ENCODE assay signal across 8 mouse cellular contexts in genomic region chr3:157924692-157925328, GRCm38 (mm10). TPM values are rescaled to one million over a fixed set of nuclear protein-coding genes. Genes with fewer than 3 reads are reported as not detected.
DNase-seq lines count a peak whose midpoint lies in the region; ATAC-seq and TF ChIP-seq lines count a peak whose summit lies in the region.

Cth (minus strand) TSS chr3:157925077.

- no peaks in the 10 kb centered on the region for H3K27me3 ChIP-seq in forebrain, postnatal 0 days (ENCODE audit: insufficient read depth, low read length)

- peak within 1 kb of the TSS; percentile 50 for H3K4me3 ChIP-seq in forebrain, postnatal 0 days (ENCODE audit: low read depth, low read length)

- H3K27ac ChIP-seq in forebrain, postnatal 0 days (ENCODE audit: low read depth, low read length): no peak within 1 kb of the TSS

- peak; percentile 99 for ATAC-seq in forebrain, postnatal 0 days
- peak; percentile 78; the same call in 1 of the 2 replicates for ATAC-seq in neutrophil, adult 5-6 weeks (ENCODE audit: extremely low read depth, insufficient number of reproducible peaks, low FRiP score, poor library complexity, severe bottlenecking)

- H3K9me3 ChIP-seq in forebrain, postnatal 0 days (ENCODE audit: low read length): no peaks in the 10 kb centered on the region

- TF ChIP-seq CTCF in forebrain, postnatal 0 days (IDR thresholded peaks at IDR 0.05; ENCODE audit: low read depth): no peak

- peak within 1 kb of the TSS; percentile 86 for H3K4me2 ChIP-seq in forebrain, postnatal 0 days (ENCODE audit: low read depth)

- DNase-seq in MN1 (ENCODE audit: low spot score): peak; percentile 91
- peak; percentile 78 for DNase-seq in cerebellum, adult 8-10 months
- DNase-seq in forebrain, postnatal 0 days: peak; percentile 81
- DNase-seq in heart, postnatal 36 days: peak; percentile 76 to 78
- DNase-seq in layer of hippocampus, adult 18-20 months (ENCODE audit: low spot score in 2 of 2): peak; percentile 77 to 89
- DNase-seq in lung, adult 18-20 months: peak; percentile 94 to 95
- peak; percentile 88 for DNase-seq in testis, postnatal 14 days (ENCODE audit: low spot score)

- peaks cover 7% of the 10 kb centered on the region; the same call in 1 of the 2 replicates for H3K4me1 ChIP-seq in forebrain, postnatal 0 days (ENCODE audit: insufficient read depth)

- H3K36me3 ChIP-seq in forebrain, postnatal 0 days (ENCODE audit: insufficient read depth): no peaks in the 10 kb centered on the region

- WGBS in forebrain, postnatal 0 days: under 1% methylated on average over 30 of the region's 30 CpGs

- peak within 1 kb of the TSS; percentile 34 for H3K9ac ChIP-seq in forebrain, postnatal 0 days

- intact Hi-C loops in heart, postnatal 36 days (cut with DNase I): no loop called here

RNA-seq across cellular contexts. Expression of gene Cth, which starts in this region (rescaled TPM):
- 2.1 and 3.2 TPM in 2 replicates for total RNA-seq in forebrain, postnatal 0 days (2014; rRNA removed)
- 1.7 and 2.1 TPM in 2 replicates for polyA plus RNA-seq in forebrain, postnatal 0 days (2015; fragmentation: Nextera tagmentation; extraction: Ambion mirVana)
- 1 to 10 TPM; 2.8 to 5.1 TPM for total RNA-seq in heart, postnatal 36 days (2021)
- 1 to 10 TPM; 4.9 to 7.9 TPM for total RNA-seq in layer of hippocampus, adult 18-20 months (2021)
- total RNA-seq in neutrophil, adult 5-6 weeks (2017): 0.98 TPM in 1 of 2 replicates, not detected in the other

Comparison
In these comparisons a context has a peak if more than half of its experiments do, and no peak if none do; other contexts are left out.
1. Peak in ATAC-seq in neutrophil, adult 5-6 weeks; RNA of the gene not detected or under 1 TPM.